Mouse (Mus musculus) midbrain, embryonic 12.5 days (tissue): ENCODE data around the gene Tmed8. TPM values are rescaled to one million over a fixed set of nuclear protein-coding genes. Genes with fewer than 3 reads are reported as not detected.

Experiments used
- ATAC-seq: fragments of 200-750 bp; cut with Nextera tagmentation; 2 replicates; pipeline ENCODE4 v1.8.0; 2017; ENCODE audit warnings: low read depth, moderate TSS enrichment, moderate library complexity; ENCODE audit not compliant: low FRiP score
- H3K27ac ChIP-seq: fragments of 300-500 bp; sonication (generic); replicated peaks from 2 replicates; pipeline ENCODE4 v1.5.1; 2016; ENCODE audit warnings: mild to moderate bottlenecking
- H3K27me3 ChIP-seq: fragments of 300-500 bp; sonication (generic); 2 replicates; pipeline ENCODE4 v1.6.1; 2016; ENCODE audit warnings: mild to moderate bottlenecking
- H3K36me3 ChIP-seq: fragments of 300-500 bp; sonication (generic); 2 replicates; pipeline ENCODE4 v1.6.1; 2016
- H3K4me1 ChIP-seq: fragments of 300-500 bp; sonication (generic); 2 replicates; pipeline ENCODE4 v1.6.1; 2016
- H3K4me2 ChIP-seq: fragments of 300-500 bp; sonication (generic); replicated peaks from 2 replicates; pipeline ENCODE4 v1.6.1; 2016; ENCODE audit warnings: mild to moderate bottlenecking, moderate library complexity
- H3K4me3 ChIP-seq: fragments of 300-500 bp; sonication (generic); 2 replicates; pipeline ENCODE4 v1.5.1; 2016; ENCODE audit warnings: mild to moderate bottlenecking
- H3K9ac ChIP-seq: fragments of 300-500 bp; sonication (generic); replicated peaks from 2 replicates; pipeline ENCODE4 v1.6.1; 2016; ENCODE audit warnings: mild to moderate bottlenecking, moderate library complexity
- H3K9me3 ChIP-seq: fragments of 300-500 bp; sonication (generic); 2 replicates; pipeline ENCODE4 v1.6.1; 2016; ENCODE audit warnings: mild to moderate bottlenecking
- WGBS: fragments of 180-500 bp; shearing (Covaris S2); methylation state at CpG from one replicate; pipeline ENCODE4 v1.1.7; 2016; 5-methylcytosine and 5-hydroxymethylcytosine counted together
- polyA plus RNA-seq: library from polyadenylated mRNA; unstranded; fragments of >200 nt; fragmentation: Nextera tagmentation; extraction: Ambion mirVana; gene quantifications from 2 replicates; pipeline ENCODE4 v1.2.1, GENCODE M21; 2016

Gene Tmed8
- polyA plus RNA-seq, 1 experiment from 2014 or later: 5.6 TPM

GRCm38 (mm10) chr12:87131619-87132018 is 68.6 kb downstream of the Tmed8 start:
- H3K9ac ChIP-seq: no peak overlapping the region
- H3K9me3 ChIP-seq: no peaks in the 10 kb centered on the region
- no peak overlapping the region for H3K4me2 ChIP-seq
- H3K36me3 ChIP-seq: peaks cover 28% of the 10 kb centered on the region
- H3K4me1 ChIP-seq: peaks cover 4% of the 10 kb centered on the region; the same call in 1 of the 2 replicates
- H3K4me3 ChIP-seq: no peak overlapping the region
- no peak for ATAC-seq
- no peaks in the 10 kb centered on the region for H3K27me3 ChIP-seq
- 59% methylated on average over 3 of the region's 3 CpGs for WGBS
- no peak overlapping the region for H3K27ac ChIP-seq

- Histone ChIP-seq H3K27me3 (no peaks in the 10 kb centered on the region), H3K9ac (no peak overlapping the region), H3K36me3 (peaks cover 28% of the 10 kb centered on the region), H3K4me2 (no peak overlapping the region), H3K27ac (no peak overlapping the region), H3K4me3 (no peak overlapping the region), H3K4me1 (peaks cover 4% of the 10 kb centered on the region; the same call in 1 of the 2 replicates), H3K9me3 (no peaks in the 10 kb centered on the region)
- WGBS: 82% methylated on average over 2 of the region's 2 CpGs
- no peak for ATAC-seq
These were observed 69.1 kb downstream of the Tmed8 start for GRCm38 (mm10) chr12:87131181-87131580.

- H3K9me3 ChIP-seq: no peaks in the 10 kb centered on the region
- no peaks in the 10 kb centered on the region for H3K27me3 ChIP-seq
- ATAC-seq: no peak
- peaks cover 28% of the 10 kb centered on the region for H3K36me3 ChIP-seq
- H3K4me1 ChIP-seq: peaks cover 4% of the 10 kb centered on the region; the same call in 1 of the 2 replicates
- 90% methylated on average over 4 of the region's 4 CpGs for WGBS
- H3K4me3 ChIP-seq: no peak overlapping the region
- no peak overlapping the region for H3K4me2 ChIP-seq
- no peak overlapping the region for H3K9ac ChIP-seq
- H3K27ac ChIP-seq: no peak overlapping the region
These were observed 70.0 kb downstream of the Tmed8 start for GRCm38 (mm10) chr12:87130224-87130623.

GRCm38 (mm10) chr12:87127256-87127655 is 73.0 kb downstream of the Tmed8 start:
- no peak overlapping the region for H3K27ac ChIP-seq
- H3K4me3 ChIP-seq: no peak overlapping the region
- no peaks in the 10 kb centered on the region for H3K27me3 ChIP-seq
- no peak overlapping the region for H3K9ac ChIP-seq
- no peak for ATAC-seq
- H3K36me3 ChIP-seq: peaks cover 48% of the 10 kb centered on the region
- no peaks in the 10 kb centered on the region for H3K9me3 ChIP-seq
- peaks cover 4% of the 10 kb centered on the region; the same call in 1 of the 2 replicates for H3K4me1 ChIP-seq
- WGBS: 57% methylated on average over 4 of the region's 4 CpGs
- no peak overlapping the region for H3K4me2 ChIP-seq

GRCm38 (mm10) chr12:87121918-87122589 is 78.2 kb downstream of the Tmed8 start:
- WGBS: 97% methylated on average over 4 of the region's 4 CpGs
- H3K9ac ChIP-seq: no peak overlapping the region
- H3K36me3 ChIP-seq: peaks cover 36% of the 10 kb centered on the region
- no peak overlapping the region for H3K27ac ChIP-seq
- H3K27me3 ChIP-seq: no peaks in the 10 kb centered on the region
- no peak for ATAC-seq
- H3K4me2 ChIP-seq: no peak overlapping the region
- no peaks in the 10 kb centered on the region for H3K4me1 ChIP-seq
- no peak overlapping the region for H3K4me3 ChIP-seq
- H3K9me3 ChIP-seq: no peaks in the 10 kb centered on the region

Other genes starting within 250 kb of the Tmed8 start
- gene Zdhhc22, start 210.0 kb downstream of the Tmed8 start, polyA plus RNA-seq: 0.98 and 1.9 TPM in 2 replicates
- 1.5 and 1.7 TPM in 2 replicates for gene Tmem63c, start 179.1 kb downstream of the Tmed8 start, polyA plus RNA-seq
- 0.66 and 0.69 TPM in 2 replicates for gene Ngb, start 97.9 kb downstream of the Tmed8 start, polyA plus RNA-seq
- 25.5 and 25.7 TPM in 2 replicates for gene Gstz1, start 53.3 kb downstream of the Tmed8 start, polyA plus RNA-seq
- gene Pomt2, start 52.5 kb downstream of the Tmed8 start, polyA plus RNA-seq: 16.3 and 17.5 TPM in 2 replicates
- gene Samd15, start 731 bp downstream of the Tmed8 start, polyA plus RNA-seq: 1.1 and 1.9 TPM in 2 replicates
- 1.2 and 1.8 TPM in 2 replicates for gene Noxred1, start 38.3 kb upstream of the Tmed8 start, polyA plus RNA-seq
- 62.1 and 62.2 TPM in 2 replicates for gene Vipas39, start 65.8 kb upstream of the Tmed8 start, polyA plus RNA-seq
- gene Ahsa1, start 66.0 kb upstream of the Tmed8 start, polyA plus RNA-seq: 188 and 195 TPM in 2 replicates
- gene Ism2, start 99.3 kb upstream of the Tmed8 start, polyA plus RNA-seq: 1.0 and 1.2 TPM in 2 replicates
- gene Sptlc2, start 187.9 kb upstream of the Tmed8 start, polyA plus RNA-seq: 54.8 and 65.2 TPM in 2 replicates
- gene Slirp, start 243.4 kb upstream of the Tmed8 start, polyA plus RNA-seq: 281 and 287 TPM in 2 replicates
- gene Alkbh1, start 243.6 kb upstream of the Tmed8 start, polyA plus RNA-seq: 51.2 and 55.2 TPM in 2 replicates